Comparison of ENCODE assay signal across 20 mouse cellular contexts in the genomic region with DNA sequence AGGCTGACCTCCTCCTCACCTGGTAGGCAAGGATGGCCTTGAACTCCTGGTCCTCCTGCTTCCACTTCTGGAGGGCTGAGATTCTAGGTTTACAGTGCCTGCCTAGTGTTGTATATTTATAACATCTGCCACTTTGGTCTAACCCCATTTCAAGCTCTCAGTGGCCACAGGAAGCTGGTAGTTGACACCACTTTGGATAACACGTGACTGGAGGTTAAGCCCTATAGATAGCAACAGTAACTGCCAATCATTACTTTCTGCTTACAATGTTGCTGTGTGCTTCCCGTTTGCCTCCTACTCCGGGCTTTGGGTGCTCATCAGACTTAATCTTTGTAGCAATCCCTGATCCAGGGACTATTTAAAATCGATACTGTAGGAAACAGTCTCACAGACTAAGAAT.
DNase-seq lines count a peak whose midpoint lies in the region; TF ChIP-seq lines count a peak whose summit lies in the region.
"Had no signal": no experiment of that assay in that cellular context is flagged by ENCODE, and none has a peak within 500 bp of the region (broad histone marks: within the 10 kb centered on the region; RNA-seq: fewer than 3 reads in every experiment).

No protein-coding gene starts in this region.

- no peak for TF ChIP-seq CTCF in thymus, adult 2 months (IDR thresholded peaks at IDR 0.05; ENCODE audit: borderline replicate concordance, control insufficient read depth, extremely low read depth, insufficient read depth, low read length, poor library complexity)
- no peak for TF ChIP-seq CTCF in bone marrow macrophage, adult 2 months (IDR thresholded peaks at IDR 0.05; ENCODE audit: low read depth, low read length)

- H3K36me3 ChIP-seq in thymus, adult 2 months (ENCODE audit: control insufficient read depth, insufficient read depth, low read length), result no peaks in the 10 kb centered on the region
- H3K36me3 ChIP-seq in megakaryocyte, embryonic 14.5 days (replicated peaks; ENCODE audit: low read length), result no peaks in the 10 kb centered on the region
- H3K36me3 ChIP-seq: heart, embryonic 13.5 days; limb, embryonic 13.5 days; liver, embryonic 15.5 days; midbrain, embryonic 15.5 days had no signal

- peak; percentile 44 for DNase-seq in thymus, postnatal 0 days (ENCODE audit: low spot score)
- no peak for DNase-seq in thymus, adult 2 months
- DNase-seq in yolk sac, embryonic 10.5 days (ENCODE audit: low spot score), result no peak
- no peak for DNase-seq in adrenal gland, adult 2 months
- no peak for DNase-seq in embryo, embryonic 10.5 days (ENCODE audit: low spot score)
- DNase-seq: adrenal gland, postnatal 14 days; cerebellum, adult 11 months; cerebellum, postnatal 10 days; gastrocnemius, adult 2 months; heart, adult 18-20 months; heart, postnatal 36 days; kidney, adult 2 months; kidney, postnatal 10 days had no signal

- H3K27ac ChIP-seq in thymus, adult 2 months (ENCODE audit: control insufficient read depth, insufficient read depth, low read length), result no peak overlapping the region
- H3K27ac ChIP-seq in bone marrow macrophage, adult 2 months (ENCODE audit: insufficient read depth, low read depth, low read length), result peak overlapping the region; percentile 72
- H3K27ac ChIP-seq: gastrocnemius, adult 2 months; heart, embryonic 13.5 days; hindbrain, postnatal 0 days; limb, embryonic 13.5 days; liver, embryonic 15.5 days; midbrain, embryonic 15.5 days had no signal

- H3K4me3 ChIP-seq in thymus, adult 2 months (ENCODE audit: control insufficient read depth, insufficient read depth, low read length), result no peak overlapping the region
- H3K4me3 ChIP-seq in bone marrow macrophage, adult 2 months (ENCODE audit: insufficient read depth, low read length), result no peak overlapping the region
- H3K4me3 ChIP-seq in megakaryocyte, embryonic 14.5 days (replicated peaks), result peak overlapping the region; percentile 60
- H3K4me3 ChIP-seq: gastrocnemius, adult 2 months; heart, embryonic 13.5 days; limb, embryonic 13.5 days; liver, embryonic 15.5 days; midbrain, embryonic 15.5 days had no signal

- H3K4me1 ChIP-seq in thymus, adult 2 months (replicated peaks; ENCODE audit: control insufficient read depth, insufficient read depth, low read length), result peaks cover 8% of the 10 kb centered on the region; the same call in 1 of the 2 replicates
- H3K4me1 ChIP-seq in bone marrow macrophage, adult 2 months (ENCODE audit: control insufficient read depth, insufficient read depth, low read length), result peaks cover 20% of the 10 kb centered on the region
- H3K4me1 ChIP-seq in megakaryocyte, embryonic 14.5 days, result peaks cover 41% of the 10 kb centered on the region

- H3K9me3 ChIP-seq in megakaryocyte, embryonic 14.5 days, result no peaks in the 10 kb centered on the region; the same call in 1 of the 2 replicates
- H3K9me3 ChIP-seq: heart, embryonic 13.5 days; limb, embryonic 13.5 days; liver, embryonic 15.5 days; midbrain, embryonic 15.5 days had no signal

- TF ChIP-seq POLR2A in thymus, adult 2 months (IDR thresholded peaks at IDR 0.05; ENCODE audit: control insufficient read depth, extremely low read depth, insufficient read depth, low read length, poor library complexity), result no peak
- TF ChIP-seq POLR2A in bone marrow macrophage, adult 2 months (IDR thresholded peaks at IDR 0.05; ENCODE audit: borderline replicate concordance, low read depth, low read length), result no peak

- no peaks in the 10 kb centered on the region for H3K27me3 ChIP-seq in thymus, adult 2 months (ENCODE audit: control insufficient read depth, insufficient read depth, low read length)
- peaks cover 13% of the 10 kb centered on the region for H3K27me3 ChIP-seq in megakaryocyte, embryonic 14.5 days (replicated peaks)

- 7% methylated on average over 4 of the region's 4 CpGs for whole genome bisulfite sequencing in thymus, adult 2 months
